Mouse (Mus musculus) layer of hippocampus, adult 2 months (tissue): ENCODE measurements around the gene Coro1b. TPM values are rescaled to one million over a fixed set of nuclear protein-coding genes. Genes with fewer than 3 reads are reported as not detected.

Source experiments
- DNase-seq, 2 experiments: peaks; one replicate each; pipeline ENCODE4 v3.0.0; 2022; ENCODE audit warnings: low spot score in 2 of 2
- H3K27ac ChIP-seq: fragments of 200-600 bp; 2 replicates; pipeline ENCODE4 v1.8.1; 2022
- H3K4me3 ChIP-seq: fragments of 200-600 bp; 2 replicates; pipeline ENCODE4 v1.8.1; 2022; ENCODE audit warnings: mild to moderate bottlenecking
- CTCF ChIP-seq: fragments of 200-600 bp; conservative IDR thresholded peaks from 2 replicates; pipeline ENCODE4 v1.8.1; 2022; ENCODE audit warnings: antibody characterized with exemption, mild to moderate bottlenecking, moderate library complexity
- total RNA-seq, 2 experiments: library from RNA; stranded (reverse); gene quantifications; 2 replicates each; pipeline ENCODE4 v1.2.3; 2021

Coro1b gene
- total RNA-seq, 2 experiments from 2014 or later, result 84.8 to 92.9 TPM

DNA sequence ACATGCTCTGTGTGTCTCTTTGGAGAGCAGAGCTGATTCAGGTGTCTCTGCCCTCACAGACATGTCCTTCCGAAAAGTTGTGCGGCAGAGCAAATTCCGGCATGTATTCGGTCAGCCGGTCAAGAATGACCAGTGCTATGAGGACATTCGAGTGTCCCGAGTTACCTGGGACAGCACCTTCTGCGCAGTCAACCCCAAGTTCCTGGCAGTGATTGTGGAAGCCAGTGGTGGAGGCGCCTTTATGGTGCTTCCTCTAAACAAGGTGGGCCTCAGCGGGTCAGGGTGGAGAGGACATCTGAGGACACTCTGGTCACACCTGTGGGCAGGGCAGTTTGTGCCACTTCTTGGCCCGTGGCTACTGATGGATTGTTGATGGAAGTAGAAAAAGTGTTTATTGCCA, 864 bp downstream of the Coro1b start:
- H3K27ac ChIP-seq, result peak overlapping the region; percentile 94; the same call in 1 of the 2 replicates
- TF ChIP-seq CTCF, result no peak
- H3K4me3 ChIP-seq, result peak overlapping the region; percentile 90
- DNase-seq, result no peak

DNA sequence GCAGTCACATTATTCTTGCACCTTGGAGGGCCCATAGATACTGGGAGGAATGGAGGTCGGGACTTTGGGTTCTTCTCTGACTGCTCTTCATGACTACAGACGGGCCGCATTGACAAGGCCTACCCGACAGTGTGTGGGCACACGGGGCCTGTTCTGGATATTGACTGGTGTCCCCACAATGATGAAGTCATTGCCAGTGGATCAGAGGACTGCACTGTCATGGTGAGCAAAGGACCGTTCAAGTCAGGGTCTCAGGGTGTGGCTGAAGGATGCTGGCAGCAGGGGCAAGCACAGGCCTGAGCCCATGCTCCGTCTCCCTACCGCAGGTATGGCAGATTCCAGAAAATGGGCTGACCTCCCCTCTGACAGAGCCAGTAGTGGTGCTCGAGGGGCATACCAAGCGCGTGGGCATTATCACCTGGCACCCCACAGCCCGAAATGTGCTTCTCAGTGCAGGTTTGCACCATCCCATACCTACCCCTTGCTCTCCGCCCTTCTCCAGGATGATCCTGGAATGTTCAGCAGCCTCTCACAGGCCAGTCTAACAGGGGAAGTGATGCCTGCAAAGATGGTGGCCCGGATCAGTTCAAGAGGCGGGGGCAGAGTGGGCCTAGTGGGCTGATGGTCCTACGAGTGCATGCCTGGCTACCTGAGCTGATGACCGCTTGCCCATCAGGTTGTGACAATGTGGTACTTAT, 1.5 kb downstream of the Coro1b start:
- TF ChIP-seq CTCF, result no peak
- H3K27ac ChIP-seq, result no peak overlapping the region
- H3K4me3 ChIP-seq, result peak overlapping the region; percentile 90; the same call in 1 of the 2 replicates
- DNase-seq, result no peak

- no peak overlapping the region for H3K27ac ChIP-seq
- no peak for TF ChIP-seq CTCF
- DNase-seq, result no peak
- H3K4me3 ChIP-seq, result no peak overlapping the region
These were observed 2.4 kb downstream of the Coro1b start for GRCm38 (mm10) chr19:4150567-4151487.

DNA sequence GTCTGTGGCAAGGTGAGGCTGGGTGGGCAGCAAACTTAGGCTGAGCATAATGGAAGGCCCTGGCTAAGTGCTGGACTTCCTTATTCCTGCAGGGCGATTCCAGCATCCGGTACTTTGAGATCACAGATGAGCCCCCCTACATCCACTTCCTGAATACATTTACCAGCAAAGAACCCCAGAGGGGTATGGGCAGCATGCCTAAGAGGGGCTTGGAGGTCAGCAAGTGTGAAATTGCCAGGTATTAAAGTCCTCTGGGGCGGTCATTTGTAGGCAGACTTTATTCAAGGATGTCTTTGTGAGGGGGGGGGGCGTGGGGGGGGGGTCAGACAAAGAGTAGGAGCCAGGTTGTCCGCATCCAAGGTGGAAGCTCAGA, 3.1 kb downstream of the Coro1b start:
- Histone ChIP-seq H3K4me3 (no peak overlapping the region), H3K27ac (no peak overlapping the region)
- no peak for TF ChIP-seq CTCF
- DNase-seq, result no peak

DNA sequence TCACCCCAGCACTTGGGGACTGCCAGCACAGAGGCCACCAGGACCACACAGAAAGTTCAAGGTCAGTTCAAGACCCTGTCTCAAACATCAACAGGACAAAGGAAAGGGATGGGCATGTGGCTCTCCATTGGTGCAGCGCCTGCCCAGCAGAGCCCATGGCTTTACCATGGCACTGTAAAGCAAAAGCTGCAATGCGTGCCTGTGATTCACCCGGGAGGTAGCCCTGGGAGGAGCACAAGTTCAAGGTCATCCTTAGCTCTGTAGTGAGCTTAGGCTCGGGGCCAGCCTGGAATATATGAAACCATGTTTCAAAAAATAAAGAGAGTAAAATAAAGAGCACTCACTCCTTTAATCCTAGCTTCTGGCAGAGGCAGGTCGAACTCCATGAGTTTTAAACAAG, 3.5 kb downstream of the Coro1b start:
- TF ChIP-seq CTCF, result no peak
- DNase-seq, result no peak
- no peak overlapping the region for H3K4me3 ChIP-seq
- H3K27ac ChIP-seq, result no peak overlapping the region

- no peak for TF ChIP-seq CTCF
- H3K27ac ChIP-seq, result peak overlapping the region; percentile 48; the same call in 1 of the 2 replicates
These were observed 4.2 kb downstream of the Coro1b start for GRCm38 (mm10) chr19:4152445-4153231.

DNA sequence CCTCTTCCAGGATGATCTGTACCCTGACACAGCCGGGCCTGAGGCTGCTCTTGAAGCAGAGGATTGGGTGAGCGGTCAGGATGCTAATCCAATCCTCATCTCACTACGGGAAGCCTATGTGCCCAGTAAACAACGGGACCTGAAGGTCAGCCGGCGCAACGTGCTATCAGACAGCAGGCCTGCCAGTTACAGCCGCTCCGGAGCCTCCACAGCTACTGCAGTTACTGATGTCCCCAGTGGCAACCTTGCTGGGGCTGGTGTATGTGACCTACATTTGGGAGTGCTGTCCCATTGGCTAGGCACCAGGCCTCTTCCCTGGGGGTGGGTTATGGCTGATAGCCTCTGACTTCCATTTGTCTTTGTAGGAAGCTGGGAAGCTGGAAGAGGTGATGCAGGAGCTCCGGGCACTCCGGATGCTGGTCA, 4.8 kb downstream of the Coro1b start, which contains the start of gene Ptprcap:
TSS of gene Ptprcap (plus strand) at position 373 of the 423 bp plus-strand sequence.
- H3K4me3 ChIP-seq, result no peak within 1 kb of the TSS
- TF ChIP-seq CTCF, result no peak

More at GRCm38 (mm10) chr19:4152445-4153231, 4.2 kb downstream of the Coro1b start:
- DNase-seq, result no peak
- no peak overlapping the region for H3K4me3 ChIP-seq

DNA sequence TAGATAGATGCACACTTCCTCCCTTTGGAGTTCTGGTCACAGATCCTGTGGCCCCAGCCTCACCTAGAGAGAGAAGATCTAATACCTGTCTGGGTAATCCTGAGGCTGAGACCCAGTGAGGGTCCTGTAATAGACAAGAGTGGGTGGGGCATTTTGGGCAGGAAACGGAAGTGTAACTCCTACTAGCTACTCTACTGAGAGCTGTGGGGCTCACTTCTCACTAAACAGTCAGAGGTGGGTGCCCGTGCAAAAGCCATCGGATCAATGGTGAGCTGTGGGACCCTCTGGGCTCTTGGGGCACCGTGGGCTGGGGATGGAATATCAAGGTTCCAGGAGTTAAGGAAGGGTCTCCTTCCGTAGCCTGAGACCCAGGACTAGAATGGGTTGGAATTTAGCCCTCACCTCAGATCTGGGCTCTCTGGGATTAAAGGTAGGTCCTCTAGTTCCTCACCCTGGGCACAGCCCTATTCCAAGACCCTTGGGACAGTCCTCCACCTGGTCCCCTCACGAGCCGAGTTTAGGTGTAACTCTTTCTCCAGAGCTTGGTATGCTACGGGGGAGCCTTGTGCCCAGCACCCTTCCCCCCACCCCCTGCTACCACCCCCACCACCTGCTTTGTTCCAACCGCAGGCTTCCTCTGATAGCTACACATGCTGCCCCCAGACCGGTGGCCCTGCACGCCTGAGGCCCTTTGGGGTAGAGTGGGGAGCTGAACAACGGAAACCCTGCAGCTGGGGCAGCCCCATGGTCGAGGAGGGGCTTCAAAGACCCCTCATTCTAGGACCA, 6.2 kb downstream of the Coro1b start:
- H3K4me3 ChIP-seq, result no peak overlapping the region
- no peak for DNase-seq
- no peak for TF ChIP-seq CTCF

More for the DNA sequence above, 4.8 kb downstream of the Coro1b start, which contains the start of gene Ptprcap:
- H3K27ac ChIP-seq, result peak within 1 kb of the TSS; percentile 48
- DNase-seq, result no peak

DNA sequence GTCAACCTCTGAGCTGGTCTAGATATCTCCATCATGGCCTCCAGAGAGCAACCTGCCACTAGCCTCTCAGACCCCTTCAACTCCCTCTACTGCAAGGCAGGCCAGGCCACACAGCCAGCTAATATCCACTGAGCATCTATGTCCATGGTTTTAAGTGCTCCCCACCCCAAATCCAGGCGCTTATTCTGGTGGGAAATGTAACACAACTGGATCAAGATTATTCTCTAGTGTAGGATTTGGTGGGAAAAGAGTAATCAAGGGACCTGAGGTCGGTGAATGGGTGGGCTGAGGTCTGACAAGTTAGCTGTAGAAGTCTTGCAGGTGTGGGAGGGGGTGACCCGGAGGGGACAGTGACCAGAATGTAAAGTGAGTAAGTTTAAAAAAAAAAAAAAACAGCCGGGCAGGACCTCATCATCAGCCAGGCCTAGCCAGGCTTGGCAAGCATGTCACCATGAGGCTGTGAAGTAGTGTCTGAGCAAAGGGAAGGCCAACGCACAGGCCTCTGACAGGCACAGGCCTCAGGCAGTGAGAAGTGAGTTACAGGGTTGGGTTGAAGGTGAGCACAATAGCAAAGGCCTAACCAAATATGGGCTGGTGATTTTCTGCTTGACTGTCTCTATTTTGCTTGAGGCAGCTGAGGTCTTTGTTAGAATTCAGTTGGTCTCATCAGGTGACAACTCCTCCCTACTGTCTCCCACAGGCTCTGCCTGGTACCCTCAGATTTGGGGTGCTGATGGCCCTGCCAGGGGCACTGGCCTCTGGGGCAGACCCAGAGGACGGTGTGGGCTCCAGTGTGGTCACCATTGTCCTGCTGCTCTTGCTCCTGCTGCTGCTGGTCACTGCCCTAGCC, 7.0 kb downstream of the Coro1b start:
- Histone ChIP-seq H3K27ac (peak overlapping the region; percentile 32), H3K4me3 (no peak overlapping the region)
- DNase-seq, result no peak
- no peak for TF ChIP-seq CTCF

More for the DNA sequence above, 6.2 kb downstream of the Coro1b start:
- peak overlapping the region; percentile 32 for H3K27ac ChIP-seq

GRCm38 (mm10) chr19:4156073-4156579, 7.7 kb downstream of the Coro1b start:
- H3K4me3 ChIP-seq, result no peak overlapping the region
- H3K27ac ChIP-seq, result peak overlapping the region; percentile 23; the same call in 1 of the 2 replicates
- TF ChIP-seq CTCF, result no peak
- no peak for DNase-seq

DNA sequence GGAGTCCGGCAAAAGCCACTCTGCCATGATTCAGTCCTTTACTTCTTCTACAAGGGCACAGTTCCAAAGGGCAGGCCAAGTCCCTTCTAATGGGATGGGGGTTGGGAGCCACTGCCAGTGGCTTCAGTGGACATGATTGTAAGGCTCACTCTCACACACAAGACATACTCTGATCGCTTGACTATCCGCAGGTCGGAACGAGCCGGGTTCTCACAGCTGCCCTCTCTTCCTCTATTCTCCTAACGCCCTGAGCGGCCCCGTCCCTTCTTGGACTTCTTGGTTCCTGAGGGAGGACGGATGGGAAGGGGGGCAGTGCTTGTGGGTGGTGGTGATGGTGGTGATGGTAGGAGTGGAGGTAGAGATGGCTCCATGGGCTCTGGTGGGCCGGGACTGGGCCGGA, 8.4 kb downstream of the Coro1b start:
- no peak for TF ChIP-seq CTCF

More for the DNA sequence above, 8.4 kb downstream of the Coro1b start:
- H3K4me3 ChIP-seq, result no peak overlapping the region
- H3K27ac ChIP-seq, result no peak overlapping the region
- DNase-seq, result no peak
